Mouse (Mus musculus): ENCODE results near the gene Gm9049. TPM values are rescaled to one million over a fixed set of nuclear protein-coding genes. Genes with fewer than 3 reads are reported as not detected.
"Not testable (repeated sequence)": the region's sequence is repeated elsewhere in the genome, so short reads cannot be mapped to it uniquely, and the experiment has no call there.

Gm9049 gene
- polyA plus RNA-seq (2014; fragmentation: Nextera tagmentation; extraction: Ambion mirVana): not detected in 2 replicates

DNA sequence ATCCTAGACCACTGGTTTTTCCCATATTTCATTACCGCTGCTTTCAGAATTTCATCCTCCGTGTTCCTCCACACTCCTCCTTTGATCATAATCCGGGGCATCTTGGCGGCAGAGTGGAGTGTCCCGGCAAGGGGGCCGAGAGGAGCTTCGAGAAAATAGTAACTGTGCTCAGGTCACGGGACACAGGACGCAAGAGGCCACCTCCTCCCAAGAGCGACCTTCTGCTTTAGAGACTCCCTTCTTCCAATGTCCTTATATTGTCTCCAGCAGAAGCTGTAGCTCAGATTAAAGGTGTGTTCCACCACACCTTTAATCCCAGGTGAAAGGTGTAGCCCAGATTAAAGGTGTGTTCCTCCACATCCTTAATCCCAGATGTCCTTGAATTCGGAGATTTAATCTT lies at the start of gene Gm9049:
Gm9049 (minus strand) TSS at position 101 of the 400 bp plus-strand sequence.
- not testable (repeated sequence) for H3K4me1 ChIP-seq (ENCODE audit: control insufficient read depth in 2 of 2, insufficient read depth in 2 of 2, low read length in 2 of 2); H3K4me2 ChIP-seq (ENCODE audit: low read length); H3K27me3 ChIP-seq (ENCODE audit: control insufficient read depth, insufficient read depth, low read length); H3K9me3 ChIP-seq (ENCODE audit: control insufficient read depth, low read length); ATAC-seq (ENCODE audit: insufficient number of reproducible peaks, insufficient read depth, low FRiP score, low read depth); H3K4me3 ChIP-seq (ENCODE audit: control insufficient read depth in 1 of 2, insufficient read depth in 1 of 2, low read depth in 1 of 2, low read length in 2 of 2); H3K9ac ChIP-seq (ENCODE audit: low read length); H3K36me3 ChIP-seq (ENCODE audit: control insufficient read depth, insufficient read depth, low read length); H3K27ac ChIP-seq (replicated peaks in 1 of 2; ENCODE audit: control insufficient read depth in 1 of 2, insufficient read depth in 1 of 2, low read depth in 2 of 2, low read length in 2 of 2)
- WGBS: no CpG with 5 or more reads among the region's 11 CpGs

DNA sequence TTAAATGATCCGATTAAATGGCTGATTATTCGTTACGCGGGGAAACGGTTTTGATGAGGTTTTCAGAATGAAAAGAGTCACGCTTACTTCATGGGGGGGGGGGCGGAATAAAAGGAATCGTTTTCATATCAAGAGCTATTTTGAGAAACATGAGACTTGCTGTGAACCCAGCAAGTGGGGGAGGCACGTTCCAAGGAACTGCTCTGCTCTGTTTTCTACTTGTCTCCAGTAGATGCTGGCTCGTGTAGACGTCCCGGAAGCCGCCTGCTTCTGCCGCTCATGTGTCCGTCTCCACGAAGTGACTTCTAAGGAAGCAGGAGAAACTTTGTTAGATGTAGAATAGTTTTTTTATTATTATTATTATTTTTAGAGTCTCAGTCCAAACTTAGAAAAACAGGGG lies 46.0 kb upstream of the Gm9049 start:
- ATAC-seq (ENCODE audit: insufficient number of reproducible peaks, insufficient read depth, low FRiP score, low read depth): no peak
- H3K9ac ChIP-seq (ENCODE audit: low read length): no peak overlapping the region
- no peak overlapping the region for H3K4me2 ChIP-seq (ENCODE audit: low read length)
- H3K36me3 ChIP-seq (ENCODE audit: control insufficient read depth, insufficient read depth, low read length): no peaks in the 10 kb centered on the region
- no peak overlapping the region for H3K4me3 ChIP-seq (ENCODE audit: control insufficient read depth in 1 of 2, insufficient read depth in 1 of 2, low read depth in 1 of 2, low read length in 2 of 2)
- WGBS: 79% methylated on average over 16 of the region's 16 CpGs
- H3K4me1 ChIP-seq (ENCODE audit: control insufficient read depth in 2 of 2, insufficient read depth in 2 of 2, low read length in 2 of 2): no peaks in the 10 kb centered on the region
- H3K9me3 ChIP-seq (ENCODE audit: control insufficient read depth, low read length): no peaks in the 10 kb centered on the region
- H3K27me3 ChIP-seq (ENCODE audit: control insufficient read depth, insufficient read depth, low read length): no peaks in the 10 kb centered on the region
- no peak overlapping the region for H3K27ac ChIP-seq (replicated peaks in 1 of 2; ENCODE audit: control insufficient read depth in 1 of 2, insufficient read depth in 1 of 2, low read depth in 2 of 2, low read length in 2 of 2)

DNA sequence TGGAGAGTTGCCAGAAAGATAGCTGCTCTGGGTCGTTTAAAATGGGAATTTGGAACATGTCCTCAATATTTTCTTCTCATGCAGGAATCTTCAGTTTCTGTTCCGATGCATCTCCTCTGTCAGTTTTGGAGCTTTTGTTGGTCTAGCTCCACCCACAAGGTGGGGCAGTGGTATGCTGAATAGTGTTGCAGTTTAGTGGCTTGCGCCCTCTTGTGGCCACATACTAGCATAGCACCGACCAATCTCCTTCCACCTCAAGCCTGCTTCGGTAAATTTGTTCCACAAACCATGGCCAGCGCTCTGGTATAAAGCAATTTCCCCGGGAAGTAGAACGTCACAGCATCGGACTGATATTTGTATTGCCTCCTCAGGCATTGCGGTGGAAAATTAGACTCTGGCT lies 16.5 kb upstream of the Gm9049 start:
- H3K27me3 ChIP-seq (ENCODE audit: control insufficient read depth, insufficient read depth, low read length): no peaks in the 10 kb centered on the region
- H3K36me3 ChIP-seq (ENCODE audit: control insufficient read depth, insufficient read depth, low read length): no peaks in the 10 kb centered on the region
- no peak overlapping the region for H3K9ac ChIP-seq (ENCODE audit: low read length)
- no peaks in the 10 kb centered on the region for H3K9me3 ChIP-seq (ENCODE audit: control insufficient read depth, low read length)
- H3K27ac ChIP-seq (replicated peaks in 1 of 2; ENCODE audit: control insufficient read depth in 1 of 2, insufficient read depth in 1 of 2, low read depth in 2 of 2, low read length in 2 of 2): no peak overlapping the region
- H3K4me2 ChIP-seq (ENCODE audit: low read length): peak overlapping the region; percentile 52
- ATAC-seq (ENCODE audit: insufficient number of reproducible peaks, insufficient read depth, low FRiP score, low read depth): 0 out of 2 replicates have a peak, but pooled peaks have one; percentile 59
- no peaks in the 10 kb centered on the region for H3K4me1 ChIP-seq (ENCODE audit: control insufficient read depth in 2 of 2, insufficient read depth in 2 of 2, low read length in 2 of 2)
- H3K4me3 ChIP-seq (ENCODE audit: control insufficient read depth in 1 of 2, insufficient read depth in 1 of 2, low read depth in 1 of 2, low read length in 2 of 2): no peak overlapping the region
- WGBS: 10% methylated on average over 10 of the region's 10 CpGs

DNA sequence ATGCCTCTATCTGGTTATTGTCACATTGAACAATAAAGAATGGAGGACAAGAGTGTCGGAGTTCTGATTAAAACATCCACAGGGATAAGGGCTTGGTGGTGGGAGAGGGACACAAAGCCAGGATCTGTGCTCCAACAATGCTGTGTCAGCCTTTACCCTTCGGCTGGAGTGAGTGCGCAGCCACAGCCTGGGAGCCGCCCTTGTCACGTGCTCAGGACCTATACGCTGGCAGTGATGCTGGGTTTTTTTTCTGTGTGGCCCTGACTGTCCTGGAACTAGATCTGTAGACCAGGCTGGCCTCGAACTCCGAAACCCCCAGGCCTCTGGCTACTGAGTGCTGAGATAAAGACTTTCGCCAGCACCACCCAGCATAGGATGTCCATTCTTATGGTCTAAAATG lies 15.6 kb upstream of the Gm9049 start:
- Histone ChIP-seq H3K9me3 (ENCODE audit: control insufficient read depth, low read length) (no peaks in the 10 kb centered on the region), H3K9ac (ENCODE audit: low read length) (no peak overlapping the region), H3K27me3 (ENCODE audit: control insufficient read depth, insufficient read depth, low read length) (no peaks in the 10 kb centered on the region), H3K27ac (replicated peaks in 1 of 2; ENCODE audit: control insufficient read depth in 1 of 2, insufficient read depth in 1 of 2, low read depth in 2 of 2, low read length in 2 of 2) (no peak overlapping the region), H3K4me2 (ENCODE audit: low read length) (no peak overlapping the region), H3K4me3 (ENCODE audit: control insufficient read depth in 1 of 2, insufficient read depth in 1 of 2, low read depth in 1 of 2, low read length in 2 of 2) (no peak overlapping the region), H3K4me1 (ENCODE audit: control insufficient read depth in 2 of 2, insufficient read depth in 2 of 2, low read length in 2 of 2) (no peaks in the 10 kb centered on the region), H3K36me3 (ENCODE audit: control insufficient read depth, insufficient read depth, low read length) (no peaks in the 10 kb centered on the region)
- ATAC-seq (ENCODE audit: insufficient number of reproducible peaks, insufficient read depth, low FRiP score, low read depth): no peak
- 78% methylated on average over 9 of the region's 9 CpGs for WGBS

DNA sequence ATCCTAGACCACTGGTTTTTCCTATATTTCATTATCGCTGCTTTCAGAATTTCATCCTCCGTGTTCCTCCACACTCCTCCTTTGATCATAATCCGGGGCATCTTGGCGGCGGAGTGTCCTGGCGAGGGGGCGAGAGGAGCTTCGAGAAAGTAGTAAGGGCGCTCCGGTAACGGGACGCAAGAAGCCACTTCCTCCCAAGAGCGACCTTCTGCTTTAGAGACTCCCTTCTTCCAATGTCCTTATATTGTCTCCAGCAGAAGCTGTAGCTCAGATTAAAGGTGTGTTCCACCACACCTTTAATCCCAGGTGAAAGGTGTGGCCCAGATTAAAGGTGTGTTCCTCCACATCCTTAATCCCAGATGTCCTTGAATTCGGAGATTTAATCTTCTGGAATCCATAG lies 5.3 kb downstream of the Gm9049 start, which contains the start of gene Gm9048:
Gm9048 (minus strand) TSS at position 101 of the 400 bp plus-strand sequence.
- H3K27ac ChIP-seq (replicated peaks in 1 of 2; ENCODE audit: control insufficient read depth in 1 of 2, insufficient read depth in 1 of 2, low read depth in 2 of 2, low read length in 2 of 2); H3K9me3 ChIP-seq (ENCODE audit: control insufficient read depth, low read length); H3K27me3 ChIP-seq (ENCODE audit: control insufficient read depth, insufficient read depth, low read length); H3K36me3 ChIP-seq (ENCODE audit: control insufficient read depth, insufficient read depth, low read length); ATAC-seq (ENCODE audit: insufficient number of reproducible peaks, insufficient read depth, low FRiP score, low read depth); H3K9ac ChIP-seq (ENCODE audit: low read length); H3K4me2 ChIP-seq (ENCODE audit: low read length); H3K4me1 ChIP-seq (ENCODE audit: control insufficient read depth in 2 of 2, insufficient read depth in 2 of 2, low read length in 2 of 2); H3K4me3 ChIP-seq (ENCODE audit: control insufficient read depth in 1 of 2, insufficient read depth in 1 of 2, low read depth in 1 of 2, low read length in 2 of 2): not testable (repeated sequence)
- WGBS: no CpG with 5 or more reads among the region's 14 CpGs

DNA sequence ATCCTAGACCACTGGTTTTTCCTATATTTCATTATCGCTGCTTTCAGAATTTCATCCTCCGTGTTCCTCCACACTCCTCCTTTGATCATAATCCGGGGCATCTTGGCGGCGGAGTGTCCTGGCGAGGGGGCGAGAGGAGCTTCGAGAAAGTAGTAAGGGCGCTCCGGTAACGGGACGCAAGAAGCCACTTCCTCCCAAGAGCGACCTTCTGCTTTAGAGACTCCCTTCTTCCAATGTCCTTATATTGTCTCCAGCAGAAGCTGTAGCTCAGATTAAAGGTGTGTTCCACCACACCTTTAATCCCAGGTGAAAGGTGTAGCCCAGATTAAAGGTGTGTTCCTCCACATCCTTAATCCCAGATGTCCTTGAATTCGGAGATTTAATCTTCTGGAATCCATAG lies 10.8 kb downstream of the Gm9049 start, which contains the start of gene Gm9046:
Gm9046 (minus strand) TSS at position 101 of the 400 bp plus-strand sequence.
- not testable (repeated sequence) for H3K36me3 ChIP-seq (ENCODE audit: control insufficient read depth, insufficient read depth, low read length); H3K4me1 ChIP-seq (ENCODE audit: control insufficient read depth in 2 of 2, insufficient read depth in 2 of 2, low read length in 2 of 2); H3K9ac ChIP-seq (ENCODE audit: low read length); H3K27me3 ChIP-seq (ENCODE audit: control insufficient read depth, insufficient read depth, low read length); H3K9me3 ChIP-seq (ENCODE audit: control insufficient read depth, low read length); H3K4me3 ChIP-seq (ENCODE audit: control insufficient read depth in 1 of 2, insufficient read depth in 1 of 2, low read depth in 1 of 2, low read length in 2 of 2); ATAC-seq (ENCODE audit: insufficient number of reproducible peaks, insufficient read depth, low FRiP score, low read depth); H3K27ac ChIP-seq (replicated peaks in 1 of 2; ENCODE audit: control insufficient read depth in 1 of 2, insufficient read depth in 1 of 2, low read depth in 2 of 2, low read length in 2 of 2); H3K4me2 ChIP-seq (ENCODE audit: low read length)
- WGBS: no CpG with 5 or more reads among the region's 14 CpGs

DNA sequence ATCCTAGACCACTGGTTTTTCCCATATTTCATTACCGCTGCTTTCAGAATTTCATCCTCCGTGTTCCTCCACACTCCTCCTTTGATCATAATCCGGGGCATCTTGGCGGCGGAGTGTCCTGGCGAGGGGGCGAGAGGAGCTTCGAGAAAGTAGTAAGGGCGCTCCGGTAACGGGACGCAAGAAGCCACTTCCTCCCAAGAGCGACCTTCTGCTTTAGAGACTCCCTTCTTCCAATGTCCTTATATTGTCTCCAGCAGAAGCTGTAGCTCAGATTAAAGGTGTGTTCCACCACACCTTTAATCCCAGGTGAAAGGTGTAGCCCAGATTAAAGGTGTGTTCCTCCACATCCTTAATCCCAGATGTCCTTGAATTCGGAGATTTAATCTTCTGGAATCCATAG lies 16.2 kb downstream of the Gm9049 start, which contains the start of gene Gm9045:
Gm9045 (minus strand) TSS at position 101 of the 400 bp plus-strand sequence.
- not testable (repeated sequence) for H3K4me1 ChIP-seq (ENCODE audit: control insufficient read depth in 2 of 2, insufficient read depth in 2 of 2, low read length in 2 of 2); H3K9ac ChIP-seq (ENCODE audit: low read length); H3K27ac ChIP-seq (replicated peaks in 1 of 2; ENCODE audit: control insufficient read depth in 1 of 2, insufficient read depth in 1 of 2, low read depth in 2 of 2, low read length in 2 of 2); H3K36me3 ChIP-seq (ENCODE audit: control insufficient read depth, insufficient read depth, low read length); H3K9me3 ChIP-seq (ENCODE audit: control insufficient read depth, low read length); ATAC-seq (ENCODE audit: insufficient number of reproducible peaks, insufficient read depth, low FRiP score, low read depth); H3K4me3 ChIP-seq (ENCODE audit: control insufficient read depth in 1 of 2, insufficient read depth in 1 of 2, low read depth in 1 of 2, low read length in 2 of 2); H3K4me2 ChIP-seq (ENCODE audit: low read length); H3K27me3 ChIP-seq (ENCODE audit: control insufficient read depth, insufficient read depth, low read length)
- no CpG with 5 or more reads among the region's 14 CpGs for WGBS

DNA sequence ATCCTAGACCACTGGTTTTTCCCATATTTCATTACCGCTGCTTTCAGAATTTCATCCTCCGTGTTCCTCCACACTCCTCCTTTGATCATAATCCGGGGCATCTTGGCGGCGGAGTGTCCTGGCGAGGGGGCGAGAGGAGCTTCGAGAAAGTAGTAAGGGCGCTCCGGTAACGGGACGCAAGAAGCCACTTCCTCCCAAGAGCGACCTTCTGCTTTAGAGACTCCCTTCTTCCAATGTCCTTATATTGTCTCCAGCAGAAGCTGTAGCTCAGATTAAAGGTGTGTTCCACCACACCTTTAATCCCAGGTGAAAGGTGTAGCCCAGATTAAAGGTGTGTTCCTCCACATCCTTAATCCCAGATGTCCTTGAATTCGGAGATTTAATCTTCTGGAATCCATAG lies 21.6 kb downstream of the Gm9049 start, which contains the start of gene Gm9044:
Gm9044 (minus strand) TSS at position 101 of the 400 bp plus-strand sequence.
- not testable (repeated sequence) for H3K36me3 ChIP-seq (ENCODE audit: control insufficient read depth, insufficient read depth, low read length); H3K9me3 ChIP-seq (ENCODE audit: control insufficient read depth, low read length); ATAC-seq (ENCODE audit: insufficient number of reproducible peaks, insufficient read depth, low FRiP score, low read depth); H3K4me3 ChIP-seq (ENCODE audit: control insufficient read depth in 1 of 2, insufficient read depth in 1 of 2, low read depth in 1 of 2, low read length in 2 of 2); H3K27ac ChIP-seq (replicated peaks in 1 of 2; ENCODE audit: control insufficient read depth in 1 of 2, insufficient read depth in 1 of 2, low read depth in 2 of 2, low read length in 2 of 2); H3K4me2 ChIP-seq (ENCODE audit: low read length); H3K27me3 ChIP-seq (ENCODE audit: control insufficient read depth, insufficient read depth, low read length); H3K9ac ChIP-seq (ENCODE audit: low read length); H3K4me1 ChIP-seq (ENCODE audit: control insufficient read depth in 2 of 2, insufficient read depth in 2 of 2, low read length in 2 of 2)
- WGBS: no CpG with 5 or more reads among the region's 14 CpGs

Data from heart, embryonic 14.5 days (tissue).